Mouse (Mus musculus) ovary, adult 18-20 months (tissue): ENCODE data around the gene Dusp3.

Experiments used
- DNase-seq: peaks from one replicate; pipeline ENCODE4 v3.0.0; 2022; ENCODE audit warnings: low spot score, mixed read lengths

The Dusp3 gene

DNA sequence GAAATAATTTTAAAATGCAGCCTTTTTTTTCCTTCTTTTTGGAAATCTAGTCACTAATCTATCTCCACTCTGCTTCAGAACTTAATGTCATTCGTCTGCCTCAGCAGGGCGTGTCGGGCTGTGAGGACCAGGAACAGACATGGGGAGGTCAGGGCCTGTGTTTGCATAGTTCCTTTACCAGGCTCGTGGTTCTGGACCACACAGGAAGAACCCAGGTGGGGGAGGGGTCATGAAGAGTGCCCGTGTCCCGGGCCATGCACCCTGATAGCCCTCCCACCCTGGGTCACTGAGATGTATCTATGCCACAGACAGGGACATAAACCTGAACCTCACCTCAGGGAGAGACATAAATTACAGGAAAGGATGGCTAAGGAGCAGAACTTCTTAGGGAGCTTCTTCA is 12.6 kb downstream of the Dusp3 start:
- DNase-seq: no peak

DNA sequence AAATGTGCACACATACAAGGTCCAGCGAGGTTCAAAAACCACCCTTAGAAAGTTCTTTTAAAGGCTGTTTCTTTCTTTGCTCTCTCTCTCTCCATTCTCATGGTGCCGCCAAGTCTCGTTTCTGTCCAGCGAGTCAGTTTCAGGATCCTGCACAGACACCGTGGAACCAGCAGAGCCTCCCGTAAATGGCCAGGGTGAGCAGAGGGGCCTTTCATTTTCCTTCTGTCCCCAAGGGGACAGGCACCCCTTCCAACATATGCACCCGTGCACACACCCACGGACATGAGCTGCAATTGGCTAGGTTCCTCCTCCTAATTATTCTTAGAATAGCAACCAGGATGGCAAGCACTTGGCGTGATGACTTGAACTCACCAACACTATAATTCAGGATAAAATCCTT is 13.3 kb downstream of the Dusp3 start:
- DNase-seq: no peak

DNA sequence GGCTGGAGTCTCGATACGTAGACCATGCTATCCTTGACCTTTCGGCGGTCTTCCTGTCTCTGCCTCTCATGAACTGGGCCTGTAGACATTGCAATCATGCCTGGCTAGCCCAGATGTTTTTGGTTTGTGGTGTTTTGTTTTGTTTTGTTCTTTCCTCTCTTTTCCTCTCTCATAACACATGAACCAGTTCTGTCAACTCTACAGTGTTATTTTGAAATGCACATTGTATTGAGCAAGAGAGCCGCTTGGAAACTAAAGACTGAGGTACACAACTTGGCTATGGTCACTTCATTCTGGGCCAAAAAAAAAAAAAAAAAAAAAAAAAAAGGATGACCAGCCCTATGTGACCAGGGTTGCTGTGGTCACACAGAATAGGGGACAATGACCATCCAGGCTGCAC is 14.2 kb downstream of the Dusp3 start:
- no peak for DNase-seq

DNA sequence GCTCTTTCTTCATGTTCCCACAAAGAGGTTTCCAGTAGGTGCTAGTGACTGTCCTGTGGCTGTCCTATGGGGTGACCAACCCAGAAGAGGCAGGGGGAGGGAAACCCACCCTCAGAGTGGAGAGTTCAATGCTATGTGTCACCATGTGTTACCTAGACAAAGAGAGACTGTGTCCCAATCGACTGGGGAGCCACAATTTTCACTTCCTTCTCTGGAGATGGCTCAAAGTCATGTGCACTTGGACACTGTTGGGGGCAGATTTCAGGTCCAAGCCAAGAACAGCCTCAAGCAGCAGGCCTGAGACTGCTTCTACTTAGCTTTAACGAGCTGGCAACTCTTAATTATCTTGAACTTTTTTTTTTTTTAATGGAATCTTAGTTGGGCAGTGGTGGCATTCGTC is 14.7 kb downstream of the Dusp3 start:
- no peak for DNase-seq

DNA sequence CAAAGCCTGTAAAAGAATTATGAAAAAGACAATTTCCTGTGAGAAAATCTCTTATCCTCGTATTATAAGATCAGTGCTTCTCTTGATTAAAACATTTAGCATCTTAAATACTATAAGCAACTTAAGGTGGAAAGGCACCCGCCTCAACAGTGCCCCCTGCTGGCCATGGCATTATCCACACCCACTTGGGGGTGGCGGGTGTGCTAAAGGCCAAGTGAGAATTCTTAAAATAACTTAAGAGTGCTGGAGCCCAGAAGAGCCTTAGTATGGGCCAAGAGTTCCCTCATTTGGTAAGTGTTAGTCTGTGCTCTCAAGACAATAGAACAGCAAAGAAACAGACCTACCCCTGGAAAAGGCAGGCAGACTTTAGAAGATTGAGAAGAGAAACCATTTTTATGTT is 15.4 kb downstream of the Dusp3 start:
- no peak for DNase-seq

DNA sequence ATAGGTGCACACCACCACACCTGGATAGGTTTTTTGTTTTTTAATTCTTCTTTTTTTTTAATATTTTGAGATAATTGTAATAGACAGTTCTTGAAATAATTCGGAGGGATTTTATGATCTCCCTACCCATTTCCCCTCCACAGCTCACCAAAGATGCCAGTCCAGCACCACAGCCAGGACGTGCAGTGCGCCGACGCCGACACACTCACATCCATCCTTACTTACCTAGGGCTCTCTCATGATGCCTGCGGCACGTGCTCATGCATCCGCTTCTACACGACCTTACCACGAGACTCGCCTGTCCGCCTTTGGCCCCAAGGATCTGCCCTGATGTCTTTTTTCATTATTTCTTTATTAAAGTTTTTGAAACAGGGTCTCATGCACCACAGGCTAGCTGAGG is 17.0 kb downstream of the Dusp3 start:
- no peak for DNase-seq

DNA sequence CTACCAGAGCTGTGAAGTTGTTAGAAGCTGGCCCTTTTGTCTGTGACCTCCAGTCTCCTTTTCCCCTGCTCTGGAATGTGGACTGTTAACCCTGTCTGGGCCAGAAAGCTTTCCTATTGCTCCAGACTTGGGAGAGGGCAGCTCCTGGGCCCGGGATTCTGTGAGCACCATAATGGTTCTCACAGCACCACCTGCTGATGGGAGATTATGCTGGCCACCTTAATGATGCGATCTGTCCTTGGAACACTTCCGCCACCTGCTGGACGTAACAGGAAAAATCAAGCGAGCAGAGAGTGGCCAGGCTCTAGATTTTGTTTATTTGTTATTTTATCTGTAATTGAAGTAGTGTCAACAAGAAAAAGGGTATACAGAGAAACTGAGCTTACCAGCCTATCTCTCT is 18.0 kb downstream of the Dusp3 start:
- peak; percentile 33 for DNase-seq

DNA sequence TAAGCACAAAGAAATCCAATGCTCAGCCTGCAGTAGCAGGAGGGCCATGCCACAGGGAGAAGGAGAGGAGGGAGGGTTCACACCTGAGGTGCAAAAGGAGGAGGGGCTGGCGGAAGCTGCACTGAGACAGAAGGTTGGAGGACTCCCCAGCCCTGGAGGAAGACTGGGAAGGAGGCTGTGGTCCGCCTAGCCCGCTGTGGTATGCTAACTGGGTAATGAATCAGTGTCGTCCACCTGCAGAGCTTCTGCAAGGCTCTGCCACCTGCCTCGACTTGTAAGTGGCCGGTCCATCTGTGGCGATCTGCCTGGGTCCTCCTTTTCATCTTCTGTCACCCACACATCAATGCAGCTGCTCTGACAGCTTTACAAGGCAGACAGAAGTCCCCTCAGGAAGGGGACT is 18.5 kb downstream of the Dusp3 start:
- no peak for DNase-seq

DNA sequence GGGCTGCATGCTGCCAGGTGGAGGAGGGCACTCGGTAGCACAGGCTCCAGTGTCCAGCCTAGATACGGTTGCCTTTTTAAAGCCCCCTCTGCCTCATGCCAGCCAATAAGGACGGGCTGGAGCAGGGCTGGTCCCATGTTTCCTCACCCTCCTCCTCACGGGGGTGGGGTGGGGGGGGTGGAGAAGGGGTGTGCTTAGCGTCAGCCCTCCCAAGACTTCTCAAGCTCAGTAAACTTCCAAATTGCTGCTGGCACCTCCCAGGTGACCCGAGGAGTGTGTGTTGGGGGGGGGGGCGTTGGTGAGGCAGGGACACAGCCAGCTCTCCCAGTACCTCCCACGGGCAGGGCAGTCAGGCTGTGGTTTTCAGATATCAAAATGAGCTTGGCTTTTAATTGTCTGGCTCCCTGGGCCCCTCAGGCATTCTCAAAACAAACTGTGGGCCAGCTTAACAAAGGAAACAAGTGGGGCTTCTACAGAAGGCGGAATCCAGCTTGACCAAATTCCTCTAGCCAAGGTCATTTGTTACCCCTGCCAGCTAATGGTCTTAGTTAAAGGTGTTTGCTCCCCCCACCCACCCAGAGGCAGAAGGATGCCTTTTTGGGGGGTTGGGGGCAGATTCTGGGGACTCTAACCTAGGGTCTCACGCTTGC is 19.7 kb downstream of the Dusp3 start, which contains the start of gene Sost:
Gene Sost, minus strand, starts transcription at position 51 of the 650 bp plus-strand sequence.
- DNase-seq: no peak

DNA sequence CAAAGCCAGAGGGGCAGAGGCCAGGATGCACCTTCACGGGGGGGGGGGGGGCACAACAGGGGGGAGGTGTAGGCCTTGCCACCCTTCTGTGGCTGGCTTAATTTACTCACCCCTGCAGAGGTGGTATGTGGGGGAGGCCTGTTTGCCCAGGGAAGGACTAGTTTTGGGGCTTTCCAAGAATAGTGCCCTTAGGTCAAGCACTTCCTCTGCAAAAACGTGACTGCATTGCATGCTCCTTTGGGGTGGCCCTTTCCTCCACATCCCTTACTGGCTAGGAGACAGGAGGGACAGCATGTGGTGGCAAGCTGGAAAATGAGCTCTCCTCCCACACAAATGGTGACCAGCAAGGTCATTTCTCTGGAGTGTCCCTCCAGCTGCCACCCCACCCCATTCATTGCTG is 21.3 kb downstream of the Dusp3 start:
- no peak for DNase-seq

DNA sequence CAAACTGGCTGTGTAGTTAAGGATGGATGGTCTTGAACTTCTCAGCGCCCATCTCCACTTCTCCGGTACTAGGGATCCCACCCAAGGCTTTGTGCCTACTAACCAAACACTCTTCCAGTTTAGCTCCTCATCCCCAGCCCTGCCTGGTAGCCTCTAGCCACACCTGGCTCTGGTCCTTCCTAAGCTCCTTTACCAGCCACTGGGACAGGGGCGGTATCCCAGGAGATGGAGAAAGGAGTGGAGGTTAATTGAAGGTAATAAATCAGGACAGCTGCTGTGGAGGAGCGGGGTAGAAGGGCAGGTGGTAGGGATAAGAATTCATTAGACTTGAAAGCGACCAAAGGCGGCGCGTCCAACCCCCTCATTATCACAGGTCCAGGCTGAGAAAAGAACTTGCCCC is 22.2 kb downstream of the Dusp3 start:
- no peak for DNase-seq

DNA sequence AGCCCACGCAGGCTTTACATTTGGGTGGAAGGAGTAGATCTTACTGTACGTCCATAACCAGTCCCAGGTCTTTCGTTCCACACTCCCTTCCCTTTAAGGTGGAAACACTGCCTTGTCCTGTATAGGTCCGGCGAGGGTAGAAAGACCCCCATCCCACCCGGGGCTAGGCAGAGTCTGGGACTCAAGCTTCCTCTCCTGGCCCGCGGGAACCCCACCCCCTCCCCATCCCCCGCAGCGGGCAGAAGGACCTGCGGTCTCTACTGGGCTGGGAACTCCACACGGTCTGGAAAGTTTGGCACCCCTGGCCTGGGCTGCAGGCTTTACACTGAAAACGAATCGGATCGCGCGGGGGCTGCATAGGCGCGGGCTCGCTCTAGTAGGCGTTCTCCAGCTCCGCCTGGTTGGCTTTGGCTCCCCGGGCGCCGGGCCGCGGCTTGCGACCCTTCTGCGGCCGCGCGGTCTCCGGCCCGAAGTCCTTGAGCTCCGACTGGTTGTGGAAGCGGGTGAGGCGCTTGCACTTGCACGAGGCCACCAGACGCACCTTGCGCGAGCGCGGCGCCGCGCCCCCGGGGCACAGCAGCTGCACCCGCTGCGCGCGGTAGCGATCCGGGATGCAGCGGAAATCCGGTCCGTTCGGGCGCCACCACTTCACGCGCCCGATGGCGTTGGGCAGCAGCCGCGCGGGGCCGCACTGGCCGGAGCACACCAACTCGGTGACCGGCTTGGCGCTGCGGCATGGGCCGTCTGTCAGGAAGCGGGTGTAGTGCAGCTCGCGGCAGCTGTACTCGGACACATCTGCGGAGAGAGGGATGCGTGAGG is 23.1 kb downstream of the Dusp3 start:
- no peak for DNase-seq

DNA sequence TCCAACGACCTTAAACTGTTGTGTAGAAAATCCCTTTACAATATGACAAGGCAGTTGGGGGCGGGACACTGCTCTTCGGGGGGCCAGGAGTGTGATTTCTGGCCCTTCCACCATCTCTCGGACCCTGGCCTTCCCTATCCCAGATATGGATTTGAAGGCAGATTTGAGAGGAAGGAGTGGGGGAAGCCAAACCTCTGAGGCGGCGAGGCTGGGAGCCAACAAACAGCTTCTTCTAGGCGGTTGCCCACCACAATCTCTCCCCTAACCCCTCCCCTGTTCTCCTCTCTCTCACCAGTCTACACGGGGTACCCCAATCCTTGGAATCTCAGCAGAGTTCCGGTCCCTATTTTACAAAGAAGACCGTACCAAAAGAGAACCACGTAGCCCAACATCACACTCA is 23.8 kb downstream of the Dusp3 start:
- no peak for DNase-seq

DNA sequence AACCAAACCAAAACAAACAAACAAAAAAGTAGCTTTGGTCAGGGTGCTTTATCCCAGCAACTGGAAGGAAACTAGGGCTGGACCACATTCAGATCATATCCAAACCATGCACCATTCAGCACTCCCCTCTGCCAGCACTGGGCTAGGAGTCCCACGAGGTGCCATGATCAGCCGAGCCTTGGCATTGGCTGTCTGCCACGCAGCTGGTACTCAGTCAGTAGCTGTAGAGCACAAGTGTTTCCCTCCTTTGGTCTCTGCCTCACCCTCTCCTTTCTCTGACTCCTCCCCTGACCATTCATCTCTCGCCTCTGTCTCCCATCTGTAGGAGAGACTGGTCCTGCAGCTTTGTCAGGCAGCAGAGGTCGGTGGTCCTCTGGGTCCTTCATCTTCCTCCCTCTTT is 29.3 kb downstream of the Dusp3 start:
- DNase-seq: no peak

DNA sequence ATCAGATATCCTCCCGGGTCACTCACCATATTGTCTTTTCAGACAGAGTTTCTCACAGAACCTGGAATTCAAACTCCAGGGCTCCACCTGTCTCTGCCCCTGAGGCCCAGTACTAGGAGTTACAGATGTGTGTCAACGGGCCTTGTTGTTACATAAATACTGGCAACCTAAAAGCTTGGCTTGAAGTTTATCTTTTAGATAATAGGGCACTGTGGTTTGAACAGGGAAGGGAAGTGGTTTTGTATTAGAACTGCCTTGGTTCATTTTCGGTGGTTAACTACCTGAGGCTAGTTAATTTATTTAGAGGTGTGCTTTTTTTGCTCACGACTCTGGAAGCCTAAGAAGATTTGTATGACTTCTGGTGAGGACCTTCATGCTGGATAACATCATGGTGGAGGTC is 33.4 kb downstream of the Dusp3 start:
- no peak for DNase-seq

DNA sequence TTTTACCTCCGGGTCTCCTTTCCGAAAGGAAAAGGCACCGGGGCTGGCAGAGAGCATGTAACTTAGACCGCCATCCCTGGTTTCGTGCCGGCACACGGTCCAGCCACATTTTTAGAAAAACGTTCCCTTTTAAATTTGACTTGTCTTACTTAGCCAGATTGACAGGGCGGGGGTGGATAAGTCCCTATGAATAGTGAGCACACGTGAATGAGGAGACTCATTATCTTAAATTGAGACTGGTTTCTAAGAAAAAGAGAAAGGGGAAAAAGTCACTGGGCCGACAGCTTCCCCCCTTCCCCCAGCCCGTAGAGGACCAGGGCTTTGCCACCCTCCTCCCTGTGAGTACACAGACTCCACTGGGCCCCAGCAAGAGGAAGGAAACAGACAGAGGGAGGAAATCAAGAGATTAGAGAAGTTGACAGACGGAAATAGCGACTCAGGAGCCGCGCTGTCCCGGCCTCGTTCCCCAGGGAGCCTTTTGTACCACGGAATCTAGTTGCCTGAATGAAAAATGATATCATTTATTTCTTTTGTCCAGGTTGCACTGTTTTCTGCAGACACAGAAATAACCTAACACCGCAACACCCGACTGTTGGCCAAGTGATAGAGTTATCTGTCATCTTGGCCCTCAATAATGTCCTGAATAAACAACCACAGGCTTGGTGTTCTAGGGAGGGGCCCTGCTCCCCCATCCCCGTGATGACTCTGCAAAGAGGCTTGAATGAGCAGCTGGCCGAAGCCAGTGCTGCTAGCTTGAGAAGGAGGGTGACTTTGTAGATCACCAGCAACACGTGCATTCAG is 34.1 kb downstream of the Dusp3 start:
- DNase-seq: no peak

DNA sequence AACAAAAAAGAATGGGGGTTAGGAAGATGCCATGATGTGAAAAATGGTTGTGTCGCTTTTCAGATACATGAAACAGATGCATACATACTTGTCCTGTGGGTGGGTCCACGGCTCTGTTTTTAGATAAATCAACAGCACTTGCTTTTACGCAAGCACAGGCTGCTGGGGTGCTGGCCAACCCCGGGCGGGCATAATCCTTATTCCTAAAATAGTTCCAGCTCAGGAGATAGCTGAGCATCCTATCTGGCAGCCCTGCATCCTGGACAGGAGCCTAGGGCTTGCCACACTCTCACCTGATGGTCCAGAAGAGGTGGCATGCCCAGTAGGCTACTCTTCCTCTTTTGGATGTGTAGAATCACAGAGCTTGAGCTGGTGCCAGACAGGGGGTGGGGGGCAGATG is 36.8 kb downstream of the Dusp3 start:
- DNase-seq: no peak

DNA sequence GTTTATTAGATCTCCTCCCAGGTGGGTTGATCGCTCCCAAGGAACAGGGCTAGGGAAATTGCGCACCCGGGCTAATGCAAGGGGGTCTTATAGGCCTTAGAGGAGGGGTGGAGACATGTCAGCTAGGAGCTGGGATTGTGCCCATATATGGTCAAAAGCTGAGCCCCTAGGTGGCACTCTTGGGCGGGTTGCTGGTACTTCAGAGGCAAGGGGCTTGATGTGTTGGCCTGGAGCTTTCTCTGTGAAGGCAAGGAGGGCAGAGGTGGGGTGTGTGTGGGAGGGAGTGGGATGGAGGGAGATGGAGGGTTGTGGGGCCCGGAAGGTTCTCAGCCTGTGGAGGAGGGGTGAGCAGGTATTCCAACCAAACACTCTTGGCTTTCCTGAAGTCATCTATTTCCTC is 40.3 kb downstream of the Dusp3 start:
- no peak for DNase-seq

DNA sequence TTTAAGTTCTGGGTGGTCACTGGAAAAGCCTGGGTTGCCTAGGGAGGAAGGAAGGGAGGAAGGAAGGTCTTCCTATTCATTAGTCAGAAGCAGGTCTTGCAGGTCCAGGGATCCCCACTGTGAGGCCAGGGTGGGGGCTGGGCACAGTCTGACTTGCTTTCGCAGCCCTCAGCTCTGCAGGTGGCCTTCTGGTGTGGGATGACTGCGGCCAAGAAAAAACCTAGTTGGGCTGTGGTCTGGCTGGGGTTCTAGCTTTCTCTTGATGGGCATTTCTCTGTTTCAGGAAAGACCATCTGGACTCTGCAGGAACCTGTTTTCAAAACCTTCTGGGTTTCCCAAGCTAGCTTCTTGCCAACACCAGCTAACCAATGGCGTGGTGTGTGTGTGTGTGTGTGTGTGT is 43.8 kb downstream of the Dusp3 start:
- DNase-seq: no peak

DNA sequence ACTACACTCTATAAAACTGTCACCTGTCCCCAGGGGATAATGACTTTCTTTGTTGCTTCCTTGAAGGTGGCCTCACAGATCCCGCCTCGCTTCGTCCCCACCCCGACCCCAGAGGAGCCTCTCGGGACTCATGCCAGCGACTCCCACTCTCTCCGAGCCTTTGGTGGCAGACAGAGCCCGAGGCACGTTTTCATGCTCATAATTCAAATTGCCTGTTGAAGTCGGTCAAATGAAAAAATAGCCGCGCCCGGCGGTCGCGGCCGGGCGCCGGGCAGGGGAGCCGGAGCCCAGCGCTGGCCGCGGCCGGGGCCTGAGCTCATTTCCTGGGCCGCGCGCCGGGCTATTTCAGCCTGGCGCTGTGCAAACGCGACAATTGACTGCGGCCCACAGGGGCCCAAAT is 49.7 kb downstream of the Dusp3 start:
- DNase-seq: no peak

DNA sequence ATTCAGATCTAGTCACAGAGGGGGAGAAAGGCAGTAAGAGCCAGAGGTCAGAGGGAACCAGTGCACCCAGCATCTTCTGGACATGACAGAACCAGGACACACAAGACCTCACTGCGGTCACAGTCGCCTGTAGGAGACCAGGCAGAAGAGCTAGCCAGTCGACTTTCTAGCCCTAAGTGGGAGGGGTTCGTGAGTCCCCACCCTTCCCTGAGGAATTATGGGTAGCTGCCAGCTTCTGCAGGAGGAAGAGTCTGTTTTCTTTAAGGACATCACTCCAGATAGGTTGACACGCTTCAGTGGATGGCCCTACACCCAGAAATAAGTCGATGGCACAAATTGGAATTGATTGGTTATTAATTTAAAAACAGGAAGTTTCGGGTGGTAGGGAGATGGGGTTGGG is 50.4 kb downstream of the Dusp3 start:
- DNase-seq: no peak

DNA sequence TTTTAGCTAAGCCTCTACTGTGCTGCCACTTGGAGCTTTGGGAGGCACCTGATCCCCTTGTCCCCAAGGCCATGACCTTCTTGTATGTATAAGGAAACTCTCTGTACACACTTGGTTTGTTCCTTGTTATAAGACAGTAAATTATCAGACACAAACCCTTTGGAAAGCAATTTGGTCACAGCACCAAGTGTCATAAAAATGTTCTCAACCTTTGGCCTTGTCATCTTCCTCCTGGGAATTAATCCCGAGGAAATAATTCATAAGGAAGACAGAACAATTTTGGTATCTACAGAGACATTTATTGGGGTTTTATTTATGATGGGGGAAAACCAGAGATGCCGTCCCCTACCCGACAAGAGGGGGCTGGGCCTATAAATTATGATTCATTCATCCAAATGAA is 51.1 kb downstream of the Dusp3 start:
- no peak for DNase-seq

DNA sequence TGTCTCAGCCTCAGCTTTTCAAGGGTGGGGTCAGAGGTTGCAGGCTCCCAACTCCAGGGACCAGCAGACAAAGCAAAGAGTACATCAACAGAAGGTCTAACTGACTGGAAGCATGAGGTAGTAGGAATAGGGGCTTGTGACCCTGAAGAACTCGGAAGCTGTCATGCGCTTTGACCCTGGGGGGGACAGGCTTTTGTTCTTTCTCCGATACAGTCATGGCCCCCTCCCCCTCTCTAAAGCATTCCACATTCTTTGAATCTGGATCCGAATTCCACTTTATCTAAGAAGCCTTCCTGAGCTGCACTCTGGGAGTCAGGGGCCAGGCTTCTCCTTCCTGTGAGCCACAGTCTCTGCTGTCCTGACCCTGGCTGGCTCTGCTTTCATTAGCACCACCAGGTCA is 54.8 kb downstream of the Dusp3 start:
- no peak for DNase-seq
